Mouse (Mus musculus) liver, embryonic 11.5 days (tissue): ENCODE results near the gene Ptpn20. TPM values are rescaled to one million over a fixed set of nuclear protein-coding genes. Genes with fewer than 3 reads are reported as not detected.

Experiments used
- ATAC-seq: fragments of 200-750 bp; cut with Nextera tagmentation; replicated peaks from 2 replicates; pipeline ENCODE4 v1.8.0; 2017; ENCODE audit warnings: moderate number of reproducible peaks, mild to moderate bottlenecking, moderate TSS enrichment, moderate library complexity; ENCODE audit not compliant: low FRiP score
- DNase-seq: peaks from one replicate; pipeline ENCODE4 v3.0.0-alpha.2; 2017; ENCODE audit warnings: low spot score
- H3K27ac ChIP-seq: fragments of 300-500 bp; sonication (generic); 2 replicates; pipeline ENCODE4 v1.5.1; 2014; ENCODE audit warnings: mild to moderate bottlenecking, low read depth, low read length, control low read depth
- H3K27me3 ChIP-seq: fragments of 300-500 bp; sonication (generic); replicated peaks from 2 replicates; pipeline ENCODE4 v1.6.1; 2014; ENCODE audit warnings: low read length, mixed read lengths; ENCODE audit not compliant: control insufficient read depth, insufficient read depth
- H3K36me3 ChIP-seq: fragments of 300-500 bp; sonication (generic); 2 replicates; pipeline ENCODE4 v1.6.1; 2014; ENCODE audit warnings: mild to moderate bottlenecking, low read length, moderate library complexity, mixed read lengths; ENCODE audit not compliant: control insufficient read depth, insufficient read depth
- H3K4me1 ChIP-seq: fragments of 300-500 bp; sonication (generic); replicated peaks from 2 replicates; pipeline ENCODE4 v1.6.1; 2014; ENCODE audit warnings: low read length, mixed read lengths; ENCODE audit not compliant: control insufficient read depth, insufficient read depth
- H3K4me2 ChIP-seq: fragments of 300-500 bp; sonication (generic); 2 replicates; pipeline ENCODE4 v1.6.1; 2014; ENCODE audit warnings: mild to moderate bottlenecking, control low read depth, moderate library complexity
- H3K4me3 ChIP-seq: fragments of 300-500 bp; sonication (generic); 2 replicates; pipeline ENCODE4 v1.5.1; 2014; ENCODE audit warnings: low read depth, low read length, control low read depth
- H3K9ac ChIP-seq: fragments of 300-500 bp; sonication (generic); 2 replicates; pipeline ENCODE4 v1.6.1; 2014; ENCODE audit warnings: low read depth, low read length, control low read depth
- H3K9me3 ChIP-seq: fragments of 300-500 bp; sonication (generic); 2 replicates; pipeline ENCODE4 v1.6.1; 2016; ENCODE audit warnings: low read length, inconsistent platforms, mixed read lengths; ENCODE audit not compliant: control insufficient read depth
- WGBS: fragments of 180-500 bp; shearing (Covaris S2); extraction: QIAGEN DNeasy Blood & Tissue Kit; methylation state at CpG from one replicate; pipeline ENCODE4 v1.1.7; 2014; 5-methylcytosine and 5-hydroxymethylcytosine counted together
- polyA plus RNA-seq: library from polyadenylated mRNA; unstranded; fragments of >200 nt; fragmentation: Nextera tagmentation; extraction: Ambion mirVana; gene quantifications from 2 replicates; pipeline ENCODE4 v1.2.1, GENCODE M21; 2014

Ptpn20 gene
- polyA plus RNA-seq, 1 experiment from 2014 or later, result 0.32 TPM

- Histone ChIP-seq H3K9ac (no peak overlapping the region), H3K36me3 (no peaks in the 10 kb centered on the region), H3K9me3 (no peaks in the 10 kb centered on the region), H3K27me3 (no peaks in the 10 kb centered on the region), H3K27ac (no peak overlapping the region), H3K4me2 (no peak overlapping the region), H3K4me1 (no peaks in the 10 kb centered on the region), H3K4me3 (no peak overlapping the region)
- 81% methylated on average over 2 of the region's 2 CpGs for WGBS
- DNase-seq (no peak), ATAC-seq (no peak)
Observed at GRCm38 (mm10) chr14:33658331-33658730, 69.3 kb downstream of the Ptpn20 start.

GRCm38 (mm10) chr14:33662080-33662479 lies 73.1 kb downstream of the Ptpn20 start:
- Histone ChIP-seq H3K4me2 (no peak overlapping the region), H3K27ac (no peak overlapping the region), H3K4me1 (no peaks in the 10 kb centered on the region), H3K27me3 (no peaks in the 10 kb centered on the region), H3K9ac (no peak overlapping the region), H3K36me3 (no peaks in the 10 kb centered on the region), H3K9me3 (no peaks in the 10 kb centered on the region), H3K4me3 (no peak overlapping the region)
- WGBS, result 49% methylated on average over 9 of the region's 9 CpGs
- ATAC-seq, result no peak
- DNase-seq, result no peak

DNA sequence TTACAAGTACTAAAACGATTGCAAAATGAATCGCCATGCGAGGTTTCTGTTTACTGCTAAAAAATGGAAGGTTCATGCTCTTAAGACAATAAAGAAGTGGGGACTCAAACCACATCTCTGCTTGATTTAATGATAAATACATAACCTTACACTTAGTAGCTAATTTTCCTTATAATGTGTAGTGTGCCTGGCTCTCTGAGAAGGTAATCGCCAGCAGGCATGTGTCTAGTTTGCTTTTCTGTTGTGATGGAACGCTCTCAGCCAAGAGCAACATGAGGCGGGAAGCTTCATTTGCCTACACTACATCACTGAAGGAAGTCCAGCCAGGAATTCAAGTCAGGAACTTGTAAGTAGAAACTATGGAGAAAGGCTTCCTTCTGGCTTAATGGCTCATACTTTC lies 77.3 kb downstream of the Ptpn20 start:
- 88% methylated on average over 6 of the region's 6 CpGs for WGBS
- Histone ChIP-seq H3K4me1 (no peaks in the 10 kb centered on the region), H3K9me3 (no peaks in the 10 kb centered on the region), H3K27me3 (no peaks in the 10 kb centered on the region), H3K4me2 (no peak overlapping the region), H3K9ac (no peak overlapping the region), H3K27ac (no peak overlapping the region), H3K36me3 (no peaks in the 10 kb centered on the region), H3K4me3 (no peak overlapping the region)
- ATAC-seq, result no peak
- no peak for DNase-seq

- no peaks in the 10 kb centered on the region for H3K9me3 ChIP-seq
- ATAC-seq (no peak), DNase-seq (no peak)
- H3K4me2 ChIP-seq, result no peak overlapping the region
- WGBS, result 93% methylated on average over 10 of the region's 11 CpGs
- no peaks in the 10 kb centered on the region for H3K36me3 ChIP-seq
- H3K4me3 ChIP-seq, result no peak overlapping the region
- no peaks in the 10 kb centered on the region for H3K4me1 ChIP-seq
- H3K27ac ChIP-seq, result no peak overlapping the region
- H3K9ac ChIP-seq, result no peak overlapping the region
- no peaks in the 10 kb centered on the region for H3K27me3 ChIP-seq
Observed at GRCm38 (mm10) chr14:33669891-33670290, 80.9 kb downstream of the Ptpn20 start.

DNA sequence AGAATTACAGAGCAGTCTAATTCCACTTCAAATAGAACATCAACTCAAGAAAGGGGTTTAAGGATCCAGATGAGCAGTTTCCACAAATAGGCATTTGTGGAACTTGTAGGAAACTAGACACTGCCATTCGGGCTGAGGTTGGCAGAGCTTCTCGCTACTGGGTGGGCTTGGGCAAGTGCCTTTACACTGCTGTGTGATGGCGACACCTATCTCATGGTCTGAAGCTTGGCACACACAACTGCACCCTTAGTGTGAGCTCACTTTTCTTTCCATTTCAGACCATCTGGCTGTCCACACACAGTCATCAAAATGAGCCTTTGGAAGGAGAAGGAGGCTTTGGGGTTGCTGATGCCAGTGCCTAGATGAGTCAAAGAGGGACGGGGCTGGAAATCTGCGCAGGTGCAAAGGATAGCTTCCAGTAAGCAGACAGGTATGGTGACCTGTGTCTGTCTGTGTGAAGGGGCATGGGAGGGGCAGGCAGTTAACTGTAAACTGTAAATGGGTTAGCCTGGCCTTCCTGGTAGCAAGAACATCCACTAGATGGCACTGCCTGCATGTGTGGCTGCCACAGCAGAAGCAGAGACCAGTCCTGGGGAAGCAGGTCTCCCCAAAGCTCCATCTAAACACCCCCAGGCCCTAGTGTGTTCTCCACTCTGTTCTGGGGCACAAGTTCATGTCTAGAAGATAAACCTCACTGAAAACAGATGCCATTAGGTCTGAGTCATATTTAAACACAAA lies 84.5 kb downstream of the Ptpn20 start:
- Histone ChIP-seq H3K9me3 (no peaks in the 10 kb centered on the region), H3K4me1 (no peaks in the 10 kb centered on the region), H3K4me3 (no peak overlapping the region), H3K4me2 (no peak overlapping the region), H3K36me3 (no peaks in the 10 kb centered on the region), H3K27me3 (no peaks in the 10 kb centered on the region), H3K27ac (no peak overlapping the region), H3K9ac (no peak overlapping the region)
- 69% methylated on average over 5 of the region's 5 CpGs for WGBS
- ATAC-seq, result no peak
- DNase-seq, result no peak

DNA sequence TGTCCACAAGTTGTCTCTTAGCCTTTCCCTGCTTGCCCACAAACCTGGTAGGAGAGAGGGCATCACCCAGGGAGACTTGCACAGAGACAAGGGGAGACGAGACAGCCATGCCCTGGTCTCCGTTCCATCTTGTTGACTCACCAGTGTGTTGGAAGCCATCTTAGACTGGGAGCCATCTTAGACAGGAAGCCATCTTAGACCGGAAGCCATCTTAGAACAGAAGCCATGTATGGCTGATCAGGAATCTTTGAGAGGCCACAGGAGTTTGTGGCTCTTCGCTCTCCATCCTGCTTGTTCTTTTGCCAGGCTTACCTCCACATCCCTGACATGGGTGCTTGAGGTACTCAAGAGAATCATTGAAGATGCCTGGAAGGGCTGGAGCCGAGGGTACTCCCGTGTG lies 89.0 kb downstream of the Ptpn20 start:
- no peak overlapping the region for H3K27ac ChIP-seq

DNA sequence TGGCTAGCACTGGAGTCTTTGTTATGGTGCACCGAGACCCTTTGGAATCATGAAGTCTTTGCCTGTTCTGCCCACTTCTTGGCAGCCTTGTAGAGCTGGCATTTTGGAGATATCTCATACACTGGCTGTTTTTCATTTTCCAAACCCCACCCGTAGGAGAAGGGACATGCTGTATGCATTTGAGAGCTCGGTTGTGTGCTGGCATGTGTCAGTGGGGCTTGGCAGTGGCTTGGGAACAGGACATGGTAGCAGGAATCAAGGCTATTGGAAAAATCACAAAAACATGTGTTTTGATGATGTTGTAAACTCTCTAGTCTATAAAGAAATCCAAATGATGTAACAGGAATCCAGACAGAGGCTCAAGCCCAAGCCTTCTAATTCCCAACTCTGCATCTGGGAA lies 89.7 kb downstream of the Ptpn20 start:
- Histone ChIP-seq H3K9ac (no peak overlapping the region), H3K4me3 (no peak overlapping the region), H3K4me2 (no peak overlapping the region), H3K27me3 (no peaks in the 10 kb centered on the region), H3K9me3 (no peaks in the 10 kb centered on the region), H3K4me1 (no peaks in the 10 kb centered on the region; the same call in 1 of the 2 replicates), H3K36me3 (no peaks in the 10 kb centered on the region), H3K27ac (no peak overlapping the region)
- no peak for DNase-seq
- 76% methylated on average over 3 of the region's 3 CpGs for WGBS
- ATAC-seq, result no peak

More for the DNA sequence above, 89.0 kb downstream of the Ptpn20 start:
- DNase-seq (no peak), ATAC-seq (no peak)
- Histone ChIP-seq H3K4me3 (no peak overlapping the region), H3K36me3 (no peaks in the 10 kb centered on the region), H3K27me3 (no peaks in the 10 kb centered on the region), H3K9ac (no peak overlapping the region), H3K4me2 (no peak overlapping the region), H3K4me1 (no peaks in the 10 kb centered on the region; the same call in 1 of the 2 replicates), H3K9me3 (no peaks in the 10 kb centered on the region)
- WGBS, result 88% methylated on average over 6 of the region's 6 CpGs

DNA sequence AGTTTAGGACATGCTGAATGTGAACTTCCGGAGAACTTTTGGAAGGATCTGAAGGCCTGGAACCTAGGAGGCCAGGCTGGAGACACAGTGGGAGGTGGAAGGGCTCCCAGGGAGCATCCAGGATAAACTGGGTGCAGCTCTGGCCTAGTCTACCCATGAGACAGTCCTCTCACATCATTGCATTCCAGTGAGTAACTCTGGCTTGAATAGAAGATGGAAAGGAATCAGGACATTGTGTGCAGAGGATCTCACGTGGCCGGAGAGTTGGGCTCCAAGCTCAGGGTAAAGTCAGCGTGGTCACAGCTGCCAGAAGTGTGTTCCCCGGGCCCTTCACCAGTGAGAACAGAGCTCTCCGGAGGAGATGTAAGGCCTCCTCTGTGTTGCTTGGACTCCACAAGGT lies 91.6 kb downstream of the Ptpn20 start:
- WGBS, result 90% methylated on average over 6 of the region's 6 CpGs
- ATAC-seq (no peak), DNase-seq (no peak)

GRCm38 (mm10) chr14:33682768-33683167 lies 93.8 kb downstream of the Ptpn20 start:
- H3K36me3 ChIP-seq, result no peaks in the 10 kb centered on the region
- no peak overlapping the region for H3K4me3 ChIP-seq
- no peaks in the 10 kb centered on the region for H3K9me3 ChIP-seq
- H3K4me1 ChIP-seq, result no peaks in the 10 kb centered on the region; the same call in none of the 2 replicates
- 67% methylated on average over 2 of the region's 2 CpGs for WGBS
- no peak overlapping the region for H3K27ac ChIP-seq
- H3K9ac ChIP-seq, result no peak overlapping the region
- DNase-seq, result no peak
- no peak overlapping the region for H3K4me2 ChIP-seq
- H3K27me3 ChIP-seq, result no peaks in the 10 kb centered on the region
- ATAC-seq, result no peak

More for the DNA sequence above, 91.6 kb downstream of the Ptpn20 start:
- Histone ChIP-seq H3K27ac (no peak overlapping the region), H3K4me1 (no peaks in the 10 kb centered on the region; the same call in none of the 2 replicates), H3K9ac (no peak overlapping the region), H3K27me3 (no peaks in the 10 kb centered on the region), H3K4me2 (no peak overlapping the region), H3K9me3 (no peaks in the 10 kb centered on the region), H3K4me3 (no peak overlapping the region), H3K36me3 (no peaks in the 10 kb centered on the region)
